22 mouse cellular contexts compared by ENCODE assay signal in the genomic region with DNA sequence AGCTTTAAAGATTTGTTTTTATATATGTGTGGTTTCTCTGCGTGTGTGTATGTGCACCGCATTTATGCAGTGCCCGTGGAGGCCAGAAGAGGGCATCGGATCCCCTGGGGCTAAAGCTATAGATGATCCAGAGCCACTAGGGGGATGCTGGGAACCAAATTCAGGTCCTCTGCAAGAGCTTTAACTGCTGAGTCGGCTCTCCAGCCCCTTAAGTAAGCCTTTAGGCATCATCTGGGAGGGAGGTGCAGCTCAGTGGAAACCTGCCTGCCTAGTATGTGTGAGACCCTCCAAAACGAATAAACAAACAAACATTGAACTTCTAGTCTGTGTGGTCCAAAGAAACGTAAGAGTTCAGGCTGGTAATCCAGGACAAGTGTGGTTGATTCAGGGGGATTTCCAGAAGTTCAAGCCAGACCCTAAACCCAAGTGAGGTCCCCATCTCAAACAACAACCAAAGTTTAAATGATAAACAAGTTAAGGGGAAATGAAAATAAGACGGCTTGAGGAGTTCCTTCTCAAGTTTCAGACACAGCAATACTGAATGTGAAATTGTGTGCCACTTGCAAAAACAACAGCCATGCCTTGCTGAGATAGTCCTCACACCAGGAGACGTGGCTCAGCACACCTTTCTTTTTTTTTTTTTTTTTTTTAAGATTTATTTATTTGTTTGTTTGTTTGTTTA. TPM values are rescaled to one million over a fixed set of nuclear protein-coding genes. Genes with fewer than 3 reads are reported as not detected.
DNase-seq lines count a peak whose midpoint lies in the region; ATAC-seq and TF ChIP-seq lines count a peak whose summit lies in the region.
"Had no signal": no experiment of that assay in that cellular context is flagged by ENCODE, and none has a peak within 500 bp of the region (broad histone marks: within the 10 kb centered on the region; RNA-seq: fewer than 3 reads in every experiment).

No protein-coding gene starts in this region.

- 0 out of 2 replicates have a peak, but pooled peaks have one; percentile 2 for TF ChIP-seq CTCF in forebrain, postnatal 0 days (IDR thresholded peaks at IDR 0.05; ENCODE audit: low read depth)
- TF ChIP-seq CTCF in stomach, postnatal 0 days (IDR thresholded peaks at IDR 0.05; ENCODE audit: low read depth) = no peak

- no peak overlapping the region for H3K9ac ChIP-seq in forebrain, postnatal 0 days
- no peak overlapping the region for H3K9ac ChIP-seq in forebrain, embryonic 11.5 days (ENCODE audit: low read length)
- no peak overlapping the region for H3K9ac ChIP-seq in stomach, postnatal 0 days (ENCODE audit: low read length)
- H3K9ac ChIP-seq: forebrain, embryonic 12.5 days; heart, embryonic 12.5 days; hindbrain, embryonic 15.5 days; lung, embryonic 15.5 days had no signal

- ATAC-seq in forebrain, postnatal 0 days = no peak
- no peak for ATAC-seq in forebrain, embryonic 11.5 days (replicated peaks; ENCODE audit: low FRiP score)
- no peak for ATAC-seq in stomach, postnatal 0 days (ENCODE audit: low FRiP score, low TSS enrichment)
- ATAC-seq: intestine, postnatal 0 days had no signal

- DNase-seq in forebrain, postnatal 0 days = no peak
- DNase-seq in forebrain, embryonic 11.5 days (ENCODE audit: low spot score) = no peak
- DNase-seq in A20 (ENCODE audit: low read depth, low spot score) = peak; percentile 87
- DNase-seq in ES-CJ7 (ENCODE audit: low read depth, low spot score) = peak; percentile 61
- peak; percentile 60 for DNase-seq in induced T-regulatory cell, adult 2 months (ENCODE audit: low read depth)
- no peak for DNase-seq in cerebellum, postnatal 14 days
- DNase-seq in thymus, postnatal 25 days = no peak
- no peak for DNase-seq in stomach, postnatal 0 days (ENCODE audit: low spot score)
- DNase-seq: adrenal gland, postnatal 25 days; cerebellum, postnatal 25 days; gastrocnemius, postnatal 36 days; heart, postnatal 36 days; kidney, postnatal 14 days; left cerebral cortex, postnatal 4 days; midbrain, embryonic 14.5 days; spleen, adult 18-20 months had no signal

- H3K36me3 ChIP-seq in forebrain, postnatal 0 days (ENCODE audit: insufficient read depth) = peaks cover 25% of the 10 kb centered on the region; the same call in 1 of the 2 replicates
- H3K36me3 ChIP-seq in forebrain, embryonic 11.5 days (ENCODE audit: control insufficient read depth, insufficient read depth, low read length) = peaks cover 2% of the 10 kb centered on the region
- peaks cover 12% of the 10 kb centered on the region for H3K36me3 ChIP-seq in stomach, postnatal 0 days (ENCODE audit: control insufficient read depth, insufficient read depth, low read length)

- WGBS in forebrain, postnatal 0 days = 98% methylated on average over 9 of the region's 9 CpGs
- whole genome bisulfite sequencing in forebrain, embryonic 11.5 days = 93% methylated on average over 9 of the region's 9 CpGs
- WGBS in stomach, postnatal 0 days = 94% methylated on average over 9 of the region's 9 CpGs

- no peak overlapping the region for H3K4me3 ChIP-seq in forebrain, postnatal 0 days (ENCODE audit: low read depth, low read length)
- no peak overlapping the region for H3K4me3 ChIP-seq in forebrain, embryonic 11.5 days (ENCODE audit: low read depth, low read length)
- no peak overlapping the region for H3K4me3 ChIP-seq in stomach, postnatal 0 days (ENCODE audit: low read depth, low read length)
- H3K4me3 ChIP-seq: forebrain, embryonic 12.5 days; heart, embryonic 12.5 days; hindbrain, embryonic 15.5 days; lung, embryonic 15.5 days had no signal

- H3K27me3 ChIP-seq in forebrain, postnatal 0 days (ENCODE audit: insufficient read depth, low read length) = no peaks in the 10 kb centered on the region
- no peaks in the 10 kb centered on the region for H3K27me3 ChIP-seq in forebrain, embryonic 11.5 days (ENCODE audit: control insufficient read depth, insufficient read depth, low read length)
- no peaks in the 10 kb centered on the region for H3K27me3 ChIP-seq in stomach, postnatal 0 days (ENCODE audit: control insufficient read depth, insufficient read depth, low read length)
- H3K27me3 ChIP-seq: forebrain, embryonic 12.5 days; heart, embryonic 12.5 days; hindbrain, embryonic 15.5 days; lung, embryonic 15.5 days had no signal

- H3K4me1 ChIP-seq in forebrain, postnatal 0 days (ENCODE audit: insufficient read depth) = no peaks in the 10 kb centered on the region
- H3K4me1 ChIP-seq in forebrain, embryonic 11.5 days (replicated peaks; ENCODE audit: control insufficient read depth, insufficient read depth, low read length) = peaks cover 9% of the 10 kb centered on the region
- no peaks in the 10 kb centered on the region for H3K4me1 ChIP-seq in stomach, postnatal 0 days (replicated peaks; ENCODE audit: control insufficient read depth, insufficient read depth)

- no peak for TF ChIP-seq EP300 in stomach, postnatal 0 days (optimal IDR thresholded peaks at IDR 0.05)

- no peak overlapping the region for H3K27ac ChIP-seq in forebrain, postnatal 0 days (ENCODE audit: low read depth, low read length)
- no peak overlapping the region for H3K27ac ChIP-seq in forebrain, embryonic 11.5 days (ENCODE audit: low read depth, low read length)
- H3K27ac ChIP-seq in stomach, postnatal 0 days (replicated peaks) = no peak overlapping the region
- H3K27ac ChIP-seq: forebrain, embryonic 12.5 days; hindbrain, embryonic 15.5 days; lung, embryonic 15.5 days had no signal

- H3K4me2 ChIP-seq in forebrain, postnatal 0 days (ENCODE audit: low read depth) = no peak overlapping the region
- no peak overlapping the region for H3K4me2 ChIP-seq in forebrain, embryonic 11.5 days (ENCODE audit: low read depth, low read length, severe bottlenecking)
- no peak overlapping the region for H3K4me2 ChIP-seq in stomach, postnatal 0 days (replicated peaks; ENCODE audit: low read depth)
- H3K4me2 ChIP-seq: forebrain, embryonic 12.5 days; heart, embryonic 12.5 days; hindbrain, embryonic 15.5 days; liver, embryonic 11.5 days; lung, embryonic 15.5 days had no signal

- H3K9me3 ChIP-seq in forebrain, postnatal 0 days (ENCODE audit: low read length) = no peaks in the 10 kb centered on the region
- no peaks in the 10 kb centered on the region for H3K9me3 ChIP-seq in forebrain, embryonic 11.5 days (ENCODE audit: control insufficient read depth, low read length)
- no peaks in the 10 kb centered on the region for H3K9me3 ChIP-seq in stomach, postnatal 0 days (ENCODE audit: control insufficient read depth, low read length)
- H3K9me3 ChIP-seq: hindbrain, embryonic 15.5 days; lung, embryonic 15.5 days had no signal

RNA-seq across cellular contexts. Expression of a gene that starts 57.5 kb away (rescaled TPM):
- total RNA-seq in forebrain, postnatal 0 days (2014; rRNA removed) = 9.2 and 13.3 TPM in 2 replicates
- 9.8 and 20.1 TPM in 2 replicates for polyA plus RNA-seq in forebrain, postnatal 0 days (2015; fragmentation: Nextera tagmentation; extraction: Ambion mirVana)
- polyA plus RNA-seq in forebrain, embryonic 11.5 days (2014; fragmentation: Nextera tagmentation; extraction: Ambion mirVana) = 15.9 and 17.3 TPM in 2 replicates
- 15.7 and 16.3 TPM in 2 replicates for polyA plus RNA-seq in stomach, postnatal 0 days (2015; fragmentation: Nextera tagmentation; extraction: Ambion mirVana)

Comparison
In these comparisons a context has a peak if more than half of its experiments do, and no peak if none do; other contexts are left out.
1. DNase-seq: peak in A20 (single experiment), ES-CJ7 (single experiment) and induced T-regulatory cell, adult 2 months (single experiment); none in forebrain, postnatal 0 days (single experiment), forebrain, embryonic 11.5 days (single experiment), cerebellum, postnatal 14 days (0 of 2), thymus, postnatal 25 days (single experiment) and stomach, postnatal 0 days (single experiment).